Mouse (Mus musculus): ENCODE data around the gene Osbpl2. TPM values are rescaled to one million over a fixed set of nuclear protein-coding genes. Genes with fewer than 3 reads are reported as not detected.
A peak's percentile ranks its signal among the peaks of the same experiment; 100 is the strongest.

The Osbpl2 gene
- polyA plus RNA-seq, 1 experiment from 2014 or later, result 46.4 TPM

GRCm38 (mm10) chr2:180202805-180203204 is 83.7 kb downstream of the Osbpl2 start:
- Histone ChIP-seq H3K4me2 (replicated peaks; ENCODE audit: low read depth) (no peak overlapping the region), H3K27ac (replicated peaks) (no peak overlapping the region), H3K4me1 (replicated peaks; ENCODE audit: control insufficient read depth, insufficient read depth) (no peaks in the 10 kb centered on the region), H3K4me3 (ENCODE audit: low read depth, low read length) (no peak overlapping the region), H3K9me3 (ENCODE audit: control insufficient read depth, low read length) (no peaks in the 10 kb centered on the region), H3K27me3 (ENCODE audit: control insufficient read depth, insufficient read depth, low read length) (no peaks in the 10 kb centered on the region), H3K9ac (ENCODE audit: low read length) (no peak overlapping the region), H3K36me3 (ENCODE audit: control insufficient read depth, insufficient read depth, low read length) (peaks cover 28% of the 10 kb centered on the region)
- 65% methylated on average over 10 of the region's 10 CpGs for WGBS
- DNase-seq (ENCODE audit: low spot score), result no peak
- TF ChIP-seq CTCF (IDR thresholded peaks at IDR 0.05; ENCODE audit: low read depth), result peak; percentile 19; the same call in 1 of the 2 replicates
- no peak for TF ChIP-seq EP300 (optimal IDR thresholded peaks at IDR 0.05)
- no peak for ATAC-seq (ENCODE audit: low FRiP score, low TSS enrichment)

GRCm38 (mm10) chr2:180204501-180204900 is 85.4 kb downstream of the Osbpl2 start:
- H3K4me2 ChIP-seq (replicated peaks; ENCODE audit: low read depth), result no peak overlapping the region
- H3K36me3 ChIP-seq (ENCODE audit: control insufficient read depth, insufficient read depth, low read length), result peaks cover 19% of the 10 kb centered on the region; the same call in 1 of the 2 replicates
- no peak for DNase-seq (ENCODE audit: low spot score)
- 85% methylated on average over 9 of the region's 9 CpGs for WGBS
- H3K9ac ChIP-seq (ENCODE audit: low read length), result no peak overlapping the region
- no peak overlapping the region for H3K27ac ChIP-seq (replicated peaks)
- no peaks in the 10 kb centered on the region for H3K9me3 ChIP-seq (ENCODE audit: control insufficient read depth, low read length)
- no peaks in the 10 kb centered on the region for H3K4me1 ChIP-seq (replicated peaks; ENCODE audit: control insufficient read depth, insufficient read depth)
- H3K27me3 ChIP-seq (ENCODE audit: control insufficient read depth, insufficient read depth, low read length), result no peaks in the 10 kb centered on the region
- ATAC-seq (ENCODE audit: low FRiP score, low TSS enrichment), result no peak
- no peak overlapping the region for H3K4me3 ChIP-seq (ENCODE audit: low read depth, low read length)
- TF ChIP-seq EP300 (optimal IDR thresholded peaks at IDR 0.05) (no peak), CTCF (IDR thresholded peaks at IDR 0.05; ENCODE audit: low read depth) (no peak)

- H3K36me3 ChIP-seq (ENCODE audit: control insufficient read depth, insufficient read depth, low read length), result peaks cover 19% of the 10 kb centered on the region; the same call in 1 of the 2 replicates
- ATAC-seq (ENCODE audit: low FRiP score, low TSS enrichment) (no peak), DNase-seq (ENCODE audit: low spot score) (no peak)
- no peaks in the 10 kb centered on the region for H3K27me3 ChIP-seq (ENCODE audit: control insufficient read depth, insufficient read depth, low read length)
- 77% methylated on average over 12 of the region's 12 CpGs for WGBS
- no peak overlapping the region for H3K4me3 ChIP-seq (ENCODE audit: low read depth, low read length)
- H3K27ac ChIP-seq (replicated peaks), result no peak overlapping the region
- no peaks in the 10 kb centered on the region for H3K9me3 ChIP-seq (ENCODE audit: control insufficient read depth, low read length)
- H3K4me1 ChIP-seq (replicated peaks; ENCODE audit: control insufficient read depth, insufficient read depth), result no peaks in the 10 kb centered on the region
- H3K4me2 ChIP-seq (replicated peaks; ENCODE audit: low read depth), result no peak overlapping the region
- TF ChIP-seq EP300 (optimal IDR thresholded peaks at IDR 0.05) (no peak), CTCF (IDR thresholded peaks at IDR 0.05; ENCODE audit: low read depth) (no peak)
- H3K9ac ChIP-seq (ENCODE audit: low read length), result no peak overlapping the region
Observed at GRCm38 (mm10) chr2:180205083-180205955, 86.2 kb downstream of the Osbpl2 start.

GRCm38 (mm10) chr2:180205956-180206280 is 86.8 kb downstream of the Osbpl2 start:
- Histone ChIP-seq H3K27ac (replicated peaks) (no peak overlapping the region), H3K27me3 (ENCODE audit: control insufficient read depth, insufficient read depth, low read length) (no peaks in the 10 kb centered on the region), H3K9me3 (ENCODE audit: control insufficient read depth, low read length) (no peaks in the 10 kb centered on the region), H3K36me3 (ENCODE audit: control insufficient read depth, insufficient read depth, low read length) (peaks cover 17% of the 10 kb centered on the region; the same call in 1 of the 2 replicates), H3K4me2 (replicated peaks; ENCODE audit: low read depth) (no peak overlapping the region), H3K4me1 (replicated peaks; ENCODE audit: control insufficient read depth, insufficient read depth) (no peaks in the 10 kb centered on the region), H3K9ac (ENCODE audit: low read length) (peak overlapping the region; percentile 13; the same call in 1 of the 2 replicates), H3K4me3 (ENCODE audit: low read depth, low read length) (no peak overlapping the region)
- no peak for TF ChIP-seq CTCF (IDR thresholded peaks at IDR 0.05; ENCODE audit: low read depth)
- TF ChIP-seq EP300 (optimal IDR thresholded peaks at IDR 0.05), result no peak
- no peak for ATAC-seq (ENCODE audit: low FRiP score, low TSS enrichment)
- WGBS, result 89% methylated on average over 2 of the region's 2 CpGs
- DNase-seq (ENCODE audit: low spot score), result no peak

GRCm38 (mm10) chr2:180207840-180208239 is 88.7 kb downstream of the Osbpl2 start:
- peak; percentile 74 for TF ChIP-seq CTCF (IDR thresholded peaks at IDR 0.05; ENCODE audit: low read depth)
- TF ChIP-seq EP300 (optimal IDR thresholded peaks at IDR 0.05), result no peak
- H3K9ac ChIP-seq (ENCODE audit: low read length), result no peak overlapping the region
- 68% methylated on average over 7 of the region's 7 CpGs for WGBS

GRCm38 (mm10) chr2:180208976-180209375 is 89.9 kb downstream of the Osbpl2 start:
- 71% methylated on average over 1 of the region's 1 CpGs for WGBS
- Histone ChIP-seq H3K27ac (replicated peaks) (no peak overlapping the region), H3K4me1 (replicated peaks; ENCODE audit: control insufficient read depth, insufficient read depth) (no peaks in the 10 kb centered on the region), H3K4me3 (ENCODE audit: low read depth, low read length) (no peak overlapping the region), H3K9me3 (ENCODE audit: control insufficient read depth, low read length) (no peaks in the 10 kb centered on the region), H3K4me2 (replicated peaks; ENCODE audit: low read depth) (no peak overlapping the region), H3K36me3 (ENCODE audit: control insufficient read depth, insufficient read depth, low read length) (peaks cover 9% of the 10 kb centered on the region; the same call in 1 of the 2 replicates), H3K27me3 (ENCODE audit: control insufficient read depth, insufficient read depth, low read length) (no peaks in the 10 kb centered on the region), H3K9ac (ENCODE audit: low read length) (no peak overlapping the region)
- no peak for TF ChIP-seq EP300 (optimal IDR thresholded peaks at IDR 0.05)
- peak; percentile 20 for TF ChIP-seq CTCF (IDR thresholded peaks at IDR 0.05; ENCODE audit: low read depth)
- ATAC-seq (ENCODE audit: low FRiP score, low TSS enrichment), result no peak
- DNase-seq (ENCODE audit: low spot score), result no peak

More at GRCm38 (mm10) chr2:180207840-180208239, 88.7 kb downstream of the Osbpl2 start:
- DNase-seq (ENCODE audit: low spot score) (peak; percentile 63), ATAC-seq (ENCODE audit: low FRiP score, low TSS enrichment) (peak; percentile 35; the same call in 1 of the 2 replicates)
- H3K4me1 ChIP-seq (replicated peaks; ENCODE audit: control insufficient read depth, insufficient read depth), result no peaks in the 10 kb centered on the region
- no peak overlapping the region for H3K4me3 ChIP-seq (ENCODE audit: low read depth, low read length)
- H3K27me3 ChIP-seq (ENCODE audit: control insufficient read depth, insufficient read depth, low read length), result no peaks in the 10 kb centered on the region
- no peak overlapping the region for H3K4me2 ChIP-seq (replicated peaks; ENCODE audit: low read depth)
- H3K36me3 ChIP-seq (ENCODE audit: control insufficient read depth, insufficient read depth, low read length), result peaks cover 12% of the 10 kb centered on the region; the same call in 1 of the 2 replicates
- no peaks in the 10 kb centered on the region for H3K9me3 ChIP-seq (ENCODE audit: control insufficient read depth, low read length)
- no peak overlapping the region for H3K27ac ChIP-seq (replicated peaks)

Measured in stomach, postnatal 0 days (tissue).